Mouse (Mus musculus) limb, embryonic 14.5 days (tissue): Measurements from ENCODE around the gene Kank1. TPM values are rescaled to one million over a fixed set of nuclear protein-coding genes. Genes with fewer than 3 reads are reported as not detected.

Experiments used
- ATAC-seq: fragments of 200-750 bp; cut with Nextera tagmentation; 2 replicates; pipeline ENCODE4 v1.8.0; 2017; ENCODE audit warnings: low read depth, moderate number of reproducible peaks, moderate TSS enrichment; ENCODE audit not compliant: low FRiP score
- DNase-seq: peaks from one replicate; pipeline ENCODE4 v3.0.0-alpha.2; 2015; ENCODE audit warnings: low spot score
- H3K27ac ChIP-seq: fragments of 300-500 bp; sonication (generic); replicated peaks from 2 replicates; pipeline ENCODE4 v1.5.1; 2014; ENCODE audit warnings: low read depth, mild to moderate bottlenecking, low read length, moderate library complexity, mixed read lengths
- H3K27me3 ChIP-seq: fragments of 300-500 bp; sonication (generic); 2 replicates; pipeline ENCODE4 v1.6.1; 2014; ENCODE audit warnings: low read length, mixed read lengths; ENCODE audit not compliant: control insufficient read depth, insufficient read depth
- H3K36me3 ChIP-seq: fragments of 300-500 bp; sonication (generic); 2 replicates; pipeline ENCODE4 v1.6.1; 2014; ENCODE audit warnings: mild to moderate bottlenecking, low read length, moderate library complexity, mixed read lengths; ENCODE audit not compliant: control insufficient read depth, insufficient read depth
- H3K4me1 ChIP-seq: fragments of 300-500 bp; sonication (generic); 2 replicates; pipeline ENCODE4 v1.6.1; 2014; ENCODE audit warnings: antibody characterized with exemption, low read length, mixed read lengths; ENCODE audit not compliant: control insufficient read depth, insufficient read depth
- H3K4me2 ChIP-seq: fragments of 300-500 bp; sonication (generic); replicated peaks from 2 replicates; pipeline ENCODE4 v1.6.1; 2014; ENCODE audit warnings: low read depth, mild to moderate bottlenecking, low read length, moderate library complexity; ENCODE audit not compliant: severe bottlenecking
- H3K4me3 ChIP-seq: fragments of 300-500 bp; sonication (generic); replicated peaks from 2 replicates; pipeline ENCODE4 v1.5.1; 2014; ENCODE audit warnings: low read length
- H3K9ac ChIP-seq: fragments of 300-500 bp; sonication (generic); 2 replicates; pipeline ENCODE4 v1.6.1; 2014; ENCODE audit warnings: mild to moderate bottlenecking, low read depth, low read length, moderate library complexity; ENCODE audit not compliant: severe bottlenecking
- H3K9me3 ChIP-seq: fragments of 300-500 bp; sonication (generic); 2 replicates; pipeline ENCODE4 v1.6.1; 2016; ENCODE audit warnings: low read length; ENCODE audit not compliant: control insufficient read depth
- POLR2A ChIP-seq: fragments of 200-500 bp; IDR thresholded peaks from 2 replicates; pipeline ENCODE4 v1.8.0; 2012; ENCODE audit warnings: inconsistent platforms, mild to moderate bottlenecking, moderate library complexity, borderline replicate concordance; ENCODE audit not compliant: insufficient read depth, insufficient read length; ENCODE audit errors: extremely low read depth
- WGBS: fragments of 180-500 bp; shearing (Covaris S2); extraction: QIAGEN DNeasy Blood & Tissue Kit; methylation state at CpG from one replicate; pipeline ENCODE4 v1.1.7; 2014; 5-methylcytosine and 5-hydroxymethylcytosine counted together
- polyA plus RNA-seq, 2 experiments: library from polyadenylated mRNA; depleted of rRNA in 1 of 2; stranded (reverse) in 1 of 2; unstranded in 1 of 2; fragments of >200 nt; fragmentation: Nextera tagmentation in 1 of 2; extraction: Ambion mirVana in 1 of 2; gene quantifications; 2 replicates each; pipeline versions ENCODE4 v1.2.1 to v1.2.3; 2012 to 2014

Gene Kank1
- polyA plus RNA-seq, 2 experiments: 26.0 to 38.2 TPM

- Histone ChIP-seq H3K4me1 (no peaks in the 10 kb centered on the region), H3K4me3 (no peak overlapping the region), H3K4me2 (no peak overlapping the region), H3K36me3 (peaks cover 85% of the 10 kb centered on the region), H3K27me3 (no peaks in the 10 kb centered on the region), H3K9ac (no peak overlapping the region), H3K9me3 (no peaks in the 10 kb centered on the region), H3K27ac (no peak overlapping the region)
- 95% methylated on average over 17 of the region's 17 CpGs for WGBS
- DNase-seq (no peak), ATAC-seq (no peak)
- TF ChIP-seq POLR2A: no peak
Observed at GRCm38 (mm10) chr19:25427886-25428285, 191.1 kb downstream of the Kank1 start.

- no peaks in the 10 kb centered on the region for H3K27me3 ChIP-seq
- H3K36me3 ChIP-seq: peaks cover 86% of the 10 kb centered on the region
- H3K27ac ChIP-seq: no peak overlapping the region
- H3K4me1 ChIP-seq: no peaks in the 10 kb centered on the region
- no peak overlapping the region for H3K9ac ChIP-seq
- H3K4me3 ChIP-seq: no peak overlapping the region
- DNase-seq (no peak), ATAC-seq (no peak)
- WGBS: 89% methylated on average over 13 of the region's 13 CpGs
- no peak overlapping the region for H3K4me2 ChIP-seq
- H3K9me3 ChIP-seq: no peaks in the 10 kb centered on the region
- TF ChIP-seq POLR2A: no peak
Observed at GRCm38 (mm10) chr19:25428338-25428962, 191.7 kb downstream of the Kank1 start.

GRCm38 (mm10) chr19:25431431-25431830, 194.7 kb downstream of the Kank1 start:
- H3K27me3 ChIP-seq: no peaks in the 10 kb centered on the region
- no peak for DNase-seq

GRCm38 (mm10) chr19:25431909-25432308, 195.1 kb downstream of the Kank1 start:
- Histone ChIP-seq H3K4me1 (peaks cover 13% of the 10 kb centered on the region; the same call in 1 of the 2 replicates), H3K9me3 (no peaks in the 10 kb centered on the region), H3K4me2 (no peak overlapping the region), H3K27me3 (no peaks in the 10 kb centered on the region), H3K4me3 (no peak overlapping the region), H3K36me3 (peaks cover 64% of the 10 kb centered on the region), H3K9ac (no peak overlapping the region), H3K27ac (no peak overlapping the region)
- DNase-seq: no peak
- TF ChIP-seq POLR2A: no peak
- 55% methylated on average over 7 of the region's 7 CpGs for WGBS
- ATAC-seq: no peak

More at GRCm38 (mm10) chr19:25431431-25431830, 194.7 kb downstream of the Kank1 start:
- Histone ChIP-seq H3K27ac (no peak overlapping the region), H3K36me3 (peaks cover 68% of the 10 kb centered on the region), H3K9me3 (no peaks in the 10 kb centered on the region), H3K4me1 (peaks cover 13% of the 10 kb centered on the region; the same call in 1 of the 2 replicates), H3K4me3 (no peak overlapping the region), H3K4me2 (no peak overlapping the region), H3K9ac (no peak overlapping the region)
- no peak for TF ChIP-seq POLR2A
- WGBS: 79% methylated on average over 9 of the region's 9 CpGs
- ATAC-seq: no peak

GRCm38 (mm10) chr19:25433169-25433690, 196.5 kb downstream of the Kank1 start:
- peaks cover 13% of the 10 kb centered on the region; the same call in 1 of the 2 replicates for H3K4me1 ChIP-seq
- DNase-seq (peak; percentile 22), ATAC-seq (peak; percentile 30; the same call in 1 of the 2 replicates)
- no peak overlapping the region for H3K9ac ChIP-seq
- H3K9me3 ChIP-seq: no peaks in the 10 kb centered on the region
- H3K4me3 ChIP-seq: no peak overlapping the region
- H3K36me3 ChIP-seq: peaks cover 51% of the 10 kb centered on the region
- no peak for TF ChIP-seq POLR2A
- H3K4me2 ChIP-seq: no peak overlapping the region
- 51% methylated on average over 7 of the region's 7 CpGs for WGBS
- no peaks in the 10 kb centered on the region for H3K27me3 ChIP-seq
- H3K27ac ChIP-seq: no peak overlapping the region
